Mouse (Mus musculus) lung, postnatal 0 days (tissue): ENCODE measurements around the gene Ticrr.

Experiments used
- CTCF ChIP-seq: IDR thresholded peaks from 2 replicates; pipeline ENCODE4 v1.5.1; 2016; ENCODE audit warnings: antibody characterized with exemption, mild to moderate bottlenecking
- EP300 ChIP-seq: IDR thresholded peaks from 2 replicates; pipeline ENCODE4 v1.6.1; 2016; ENCODE audit warnings: antibody characterized with exemption, mild to moderate bottlenecking, control low read depth

DNA sequence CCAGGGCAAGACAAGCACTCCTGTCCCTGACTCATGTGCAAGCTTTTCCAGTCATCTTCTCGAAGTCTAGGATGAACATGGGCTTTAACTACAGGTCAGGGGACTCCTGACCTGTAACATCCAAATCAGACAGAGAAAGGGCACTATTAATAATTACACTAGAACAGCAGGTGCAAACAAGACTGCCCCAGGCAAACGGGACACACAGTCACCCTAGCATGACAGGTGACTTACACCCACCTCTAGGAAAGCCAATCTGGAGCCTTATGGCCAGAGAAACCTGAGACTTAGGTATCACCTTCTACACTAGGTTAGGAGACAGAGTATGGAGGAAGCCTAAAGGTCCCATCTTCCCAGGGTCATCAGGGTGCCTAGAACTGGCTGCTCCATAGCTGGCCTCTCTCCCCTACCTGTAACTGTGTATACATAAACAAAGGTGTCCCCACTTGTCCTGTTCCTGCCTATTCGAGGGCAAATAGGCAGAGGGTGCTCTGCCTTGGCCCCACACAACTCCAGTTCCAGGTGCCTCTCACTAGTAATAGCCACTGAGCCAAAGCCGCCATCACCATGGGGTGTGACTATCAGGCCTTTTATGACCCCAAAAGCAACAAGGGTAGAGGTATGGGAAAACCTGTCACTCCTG, 31.6 kb upstream of the Ticrr start:
- no peak for TF ChIP-seq CTCF
- no peak for TF ChIP-seq EP300
